Mouse (Mus musculus): ENCODE data around the gene Jmjd6. TPM values are rescaled to one million over a fixed set of nuclear protein-coding genes. Genes with fewer than 3 reads are reported as not detected.

Gene Jmjd6
- polyA plus RNA-seq, 1 experiment, result 24.2 TPM

- Histone ChIP-seq H3K4me3 (ENCODE audit: low read depth, low read length) (no peak overlapping the region), H3K36me3 (ENCODE audit: control insufficient read depth, insufficient read depth, low read length) (peaks cover 2% of the 10 kb centered on the region; the same call in 1 of the 2 replicates), H3K27me3 (ENCODE audit: control insufficient read depth, insufficient read depth, low read length) (no peaks in the 10 kb centered on the region), H3K4me1 (ENCODE audit: control insufficient read depth, insufficient read depth, insufficient read length, low read length) (peaks cover 24% of the 10 kb centered on the region), H3K27ac (ENCODE audit: insufficient read depth, low read depth, low read length) (peak overlapping the region; percentile 82)
- TF ChIP-seq POLR2A (IDR thresholded peaks at IDR 0.05; ENCODE audit: low read depth, low read length) (no peak), CTCF (IDR thresholded peaks at IDR 0.05; ENCODE audit: extremely low read depth, insufficient read length, insufficient replicate concordance, low read depth, low read length) (no peak)
- WGBS, result 55% methylated on average over 20 of the region's 20 CpGs
These were observed 29.0 kb downstream of the Jmjd6 start for GRCm38 (mm10) chr11:116814076-116814883.

GRCm38 (mm10) chr11:116813610-116814009 is 29.6 kb downstream of the Jmjd6 start:
- 92% methylated on average over 13 of the region's 13 CpGs for WGBS
- no peaks in the 10 kb centered on the region for H3K27me3 ChIP-seq (ENCODE audit: control insufficient read depth, insufficient read depth, low read length)
- peaks cover 19% of the 10 kb centered on the region for H3K4me1 ChIP-seq (ENCODE audit: control insufficient read depth, insufficient read depth, insufficient read length, low read length)
- TF ChIP-seq POLR2A (IDR thresholded peaks at IDR 0.05; ENCODE audit: low read depth, low read length) (no peak), CTCF (IDR thresholded peaks at IDR 0.05; ENCODE audit: extremely low read depth, insufficient read length, insufficient replicate concordance, low read depth, low read length) (no peak)
- no peak overlapping the region for H3K4me3 ChIP-seq (ENCODE audit: low read depth, low read length)
- peaks cover 2% of the 10 kb centered on the region; the same call in 1 of the 2 replicates for H3K36me3 ChIP-seq (ENCODE audit: control insufficient read depth, insufficient read depth, low read length)
- H3K27ac ChIP-seq (ENCODE audit: insufficient read depth, low read depth, low read length), result peak overlapping the region; percentile 82

- 82% methylated on average over 21 of the region's 21 CpGs for WGBS
- H3K4me1 ChIP-seq (ENCODE audit: control insufficient read depth, insufficient read depth, insufficient read length, low read length), result peaks cover 13% of the 10 kb centered on the region
- H3K4me3 ChIP-seq (ENCODE audit: low read depth, low read length), result no peak overlapping the region
- no peaks in the 10 kb centered on the region for H3K27me3 ChIP-seq (ENCODE audit: control insufficient read depth, insufficient read depth, low read length)
- peaks cover 2% of the 10 kb centered on the region; the same call in 1 of the 2 replicates for H3K36me3 ChIP-seq (ENCODE audit: control insufficient read depth, insufficient read depth, low read length)
- TF ChIP-seq POLR2A (IDR thresholded peaks at IDR 0.05; ENCODE audit: low read depth, low read length) (no peak), CTCF (IDR thresholded peaks at IDR 0.05; ENCODE audit: extremely low read depth, insufficient read length, insufficient replicate concordance, low read depth, low read length) (no peak)
- H3K27ac ChIP-seq (ENCODE audit: insufficient read depth, low read depth, low read length), result no peak overlapping the region
These were observed 30.3 kb downstream of the Jmjd6 start for GRCm38 (mm10) chr11:116812793-116813529.

- H3K36me3 ChIP-seq (ENCODE audit: control insufficient read depth, insufficient read depth, low read length), result peaks cover 2% of the 10 kb centered on the region; the same call in 1 of the 2 replicates
- peaks cover 13% of the 10 kb centered on the region for H3K4me1 ChIP-seq (ENCODE audit: control insufficient read depth, insufficient read depth, insufficient read length, low read length)
- TF ChIP-seq POLR2A (IDR thresholded peaks at IDR 0.05; ENCODE audit: low read depth, low read length), result no peak
- TF ChIP-seq CTCF (IDR thresholded peaks at IDR 0.05; ENCODE audit: extremely low read depth, insufficient read length, insufficient replicate concordance, low read depth, low read length), result no peak
- H3K27me3 ChIP-seq (ENCODE audit: control insufficient read depth, insufficient read depth, low read length), result no peaks in the 10 kb centered on the region
- no peak overlapping the region for H3K27ac ChIP-seq (ENCODE audit: insufficient read depth, low read depth, low read length)
- peak overlapping the region; percentile 42 for H3K4me3 ChIP-seq (ENCODE audit: low read depth, low read length)
- WGBS, result 69% methylated on average over 29 of the region's 32 CpGs
These were observed 32.0 kb downstream of the Jmjd6 start for GRCm38 (mm10) chr11:116810983-116811901.

GRCm38 (mm10) chr11:116810528-116810927 is 32.7 kb downstream of the Jmjd6 start:
- 92% methylated on average over 11 of the region's 11 CpGs for WGBS
- H3K36me3 ChIP-seq (ENCODE audit: control insufficient read depth, insufficient read depth, low read length), result peaks cover 2% of the 10 kb centered on the region; the same call in 1 of the 2 replicates
- TF ChIP-seq CTCF (IDR thresholded peaks at IDR 0.05; ENCODE audit: extremely low read depth, insufficient read length, insufficient replicate concordance, low read depth, low read length) (no peak), POLR2A (IDR thresholded peaks at IDR 0.05; ENCODE audit: low read depth, low read length) (no peak)
- no peak overlapping the region for H3K4me3 ChIP-seq (ENCODE audit: low read depth, low read length)
- H3K4me1 ChIP-seq (ENCODE audit: control insufficient read depth, insufficient read depth, insufficient read length, low read length), result peaks cover 13% of the 10 kb centered on the region
- H3K27me3 ChIP-seq (ENCODE audit: control insufficient read depth, insufficient read depth, low read length), result no peaks in the 10 kb centered on the region
- H3K27ac ChIP-seq (ENCODE audit: insufficient read depth, low read depth, low read length), result no peak overlapping the region

- Histone ChIP-seq H3K36me3 (ENCODE audit: control insufficient read depth, insufficient read depth, low read length) (peaks cover 2% of the 10 kb centered on the region; the same call in 1 of the 2 replicates), H3K27me3 (ENCODE audit: control insufficient read depth, insufficient read depth, low read length) (no peaks in the 10 kb centered on the region), H3K4me1 (ENCODE audit: control insufficient read depth, insufficient read depth, insufficient read length, low read length) (peaks cover 9% of the 10 kb centered on the region), H3K4me3 (ENCODE audit: low read depth, low read length) (no peak overlapping the region), H3K27ac (ENCODE audit: insufficient read depth, low read depth, low read length) (no peak overlapping the region)
- TF ChIP-seq CTCF (IDR thresholded peaks at IDR 0.05; ENCODE audit: extremely low read depth, insufficient read length, insufficient replicate concordance, low read depth, low read length) (no peak), POLR2A (IDR thresholded peaks at IDR 0.05; ENCODE audit: low read depth, low read length) (no peak)
- 83% methylated on average over 8 of the region's 8 CpGs for WGBS
These were observed 33.7 kb downstream of the Jmjd6 start for GRCm38 (mm10) chr11:116809520-116809919.

All from small intestine, adult 2 months (tissue).